Comparison of ENCODE assay signal across 13 mouse cellular contexts in genomic region chr8:12956941-12957340, GRCm38 (mm10).
A peak's percentile ranks its signal among the peaks of the same experiment; 100 is the strongest.
DNase-seq lines count a peak whose midpoint lies in the region; ATAC-seq and TF ChIP-seq lines count a peak whose summit lies in the region.
"Had no signal": no experiment of that assay in that cellular context is flagged by ENCODE, and none has a peak within 500 bp of the region (broad histone marks: within the 10 kb centered on the region; RNA-seq: fewer than 3 reads in every experiment).

No protein-coding gene starts in this region.

- peak; percentile 53; the same call in 1 of the 2 replicates for ATAC-seq in forebrain, embryonic 14.5 days
- ATAC-seq in hindbrain, embryonic 16.5 days = no peak
- no peak for ATAC-seq in megakaryocyte-erythroid progenitor cell, adult 5-6 weeks (replicated peaks; ENCODE audit: low FRiP score, low TSS enrichment, poor library complexity, severe bottlenecking)

- H3K4me3 ChIP-seq in layer of hippocampus, adult 2 months = no peak overlapping the region
- H3K4me3 ChIP-seq in forebrain, embryonic 14.5 days (ENCODE audit: low read depth, low read length) = no peak overlapping the region
- H3K4me3 ChIP-seq in hindbrain, embryonic 16.5 days (ENCODE audit: low read length) = no peak overlapping the region
- H3K4me3 ChIP-seq: limb, embryonic 15.5 days had no signal

- H3K4me2 ChIP-seq in forebrain, embryonic 14.5 days (ENCODE audit: low read length) = no peak overlapping the region
- H3K4me2 ChIP-seq in hindbrain, embryonic 16.5 days (ENCODE audit: low read length) = no peak overlapping the region
- H3K4me2 ChIP-seq: limb, embryonic 15.5 days; lung, embryonic 14.5 days had no signal

- no peak for DNase-seq in layer of hippocampus, adult 2 months (ENCODE audit: low spot score in 2 of 2)
- no peak for DNase-seq in layer of hippocampus, adult 9-10 months (ENCODE audit: low spot score)
- no peak for DNase-seq in forebrain, embryonic 14.5 days (ENCODE audit: low spot score)
- peak; percentile 66 for DNase-seq in thymus, postnatal 14 days
- no peak for DNase-seq in adrenal gland, postnatal 4 days (ENCODE audit: low spot score in 2 of 2)
- no peak for DNase-seq in urinary bladder, postnatal 4 days (ENCODE audit: low spot score in 2 of 2)
- DNase-seq: cerebellum, adult 2 months; lung, embryonic 14.5 days had no signal

- peaks cover 13% of the 10 kb centered on the region; the same call in 1 of the 2 replicates for H3K4me1 ChIP-seq in forebrain, embryonic 14.5 days (ENCODE audit: control insufficient read depth, insufficient read depth, low read length)
- peaks cover 28% of the 10 kb centered on the region for H3K4me1 ChIP-seq in hindbrain, embryonic 16.5 days (ENCODE audit: control insufficient read depth, insufficient read depth, low read depth, low read length)

- 69% methylated on average over 5 of the region's 5 CpGs for WGBS in forebrain, embryonic 14.5 days
- 69% methylated on average over 5 of the region's 5 CpGs for WGBS in hindbrain, embryonic 16.5 days

- H3K36me3 ChIP-seq in forebrain, embryonic 14.5 days (ENCODE audit: control insufficient read depth, insufficient read depth, low read length) = peaks cover 18% of the 10 kb centered on the region; the same call in 1 of the 2 replicates
- H3K36me3 ChIP-seq in hindbrain, embryonic 16.5 days (ENCODE audit: control insufficient read depth, insufficient read depth, low read length) = peaks cover 9% of the 10 kb centered on the region; the same call in 1 of the 2 replicates
- H3K36me3 ChIP-seq: G1E; limb, embryonic 15.5 days had no signal

- H3K27ac ChIP-seq in layer of hippocampus, adult 2 months = peak overlapping the region; percentile 10; the same call in 1 of the 2 replicates
- H3K27ac ChIP-seq in forebrain, embryonic 14.5 days (ENCODE audit: low read depth, low read length) = no peak overlapping the region
- peak overlapping the region; percentile 5; the same call in 1 of the 2 replicates for H3K27ac ChIP-seq in hindbrain, embryonic 16.5 days (ENCODE audit: low read depth, low read length)
- H3K27ac ChIP-seq: limb, embryonic 15.5 days; stomach, postnatal 0 days had no signal

- no peak for TF ChIP-seq CTCF in layer of hippocampus, adult 2 months (conservative IDR thresholded peaks at IDR 0.05)

- H3K9ac ChIP-seq in forebrain, embryonic 14.5 days (ENCODE audit: low read length) = no peak overlapping the region
- no peak overlapping the region for H3K9ac ChIP-seq in hindbrain, embryonic 16.5 days (ENCODE audit: low read depth, low read length)
- H3K9ac ChIP-seq: limb, embryonic 15.5 days; lung, embryonic 14.5 days had no signal

- no peaks in the 10 kb centered on the region for H3K9me3 ChIP-seq in forebrain, embryonic 14.5 days (replicated peaks; ENCODE audit: control insufficient read depth, low read length)
- H3K9me3 ChIP-seq in hindbrain, embryonic 16.5 days (ENCODE audit: control insufficient read depth, low read length) = no peaks in the 10 kb centered on the region
- H3K9me3 ChIP-seq: G1E; limb, embryonic 15.5 days had no signal

- H3K27me3 ChIP-seq in forebrain, embryonic 14.5 days (replicated peaks; ENCODE audit: control insufficient read depth, insufficient read depth, low read length) = no peaks in the 10 kb centered on the region
- no peaks in the 10 kb centered on the region for H3K27me3 ChIP-seq in hindbrain, embryonic 16.5 days (replicated peaks; ENCODE audit: control insufficient read depth, insufficient read depth, low read length)
- H3K27me3 ChIP-seq: limb, embryonic 15.5 days had no signal
